Mouse (Mus musculus) common myeloid progenitor, adult 5-6 weeks (primary cell): ENCODE measurements at regions not wholly inside any gene's neighbourhood (a gene's known extent, or its start where the extent isn't known, plus 50 kb on each side); places are given as distances from the start of the nearest gene placed in this dataset.

Experiments
- ATAC-seq: replicated peaks from 2 replicates; pipeline ENCODE4 v1.8.0; 2016; ENCODE audit warnings: low read depth, mild to moderate bottlenecking, moderate TSS enrichment, inconsistent platforms; ENCODE audit not compliant: poor library complexity, severe bottlenecking

DNA sequence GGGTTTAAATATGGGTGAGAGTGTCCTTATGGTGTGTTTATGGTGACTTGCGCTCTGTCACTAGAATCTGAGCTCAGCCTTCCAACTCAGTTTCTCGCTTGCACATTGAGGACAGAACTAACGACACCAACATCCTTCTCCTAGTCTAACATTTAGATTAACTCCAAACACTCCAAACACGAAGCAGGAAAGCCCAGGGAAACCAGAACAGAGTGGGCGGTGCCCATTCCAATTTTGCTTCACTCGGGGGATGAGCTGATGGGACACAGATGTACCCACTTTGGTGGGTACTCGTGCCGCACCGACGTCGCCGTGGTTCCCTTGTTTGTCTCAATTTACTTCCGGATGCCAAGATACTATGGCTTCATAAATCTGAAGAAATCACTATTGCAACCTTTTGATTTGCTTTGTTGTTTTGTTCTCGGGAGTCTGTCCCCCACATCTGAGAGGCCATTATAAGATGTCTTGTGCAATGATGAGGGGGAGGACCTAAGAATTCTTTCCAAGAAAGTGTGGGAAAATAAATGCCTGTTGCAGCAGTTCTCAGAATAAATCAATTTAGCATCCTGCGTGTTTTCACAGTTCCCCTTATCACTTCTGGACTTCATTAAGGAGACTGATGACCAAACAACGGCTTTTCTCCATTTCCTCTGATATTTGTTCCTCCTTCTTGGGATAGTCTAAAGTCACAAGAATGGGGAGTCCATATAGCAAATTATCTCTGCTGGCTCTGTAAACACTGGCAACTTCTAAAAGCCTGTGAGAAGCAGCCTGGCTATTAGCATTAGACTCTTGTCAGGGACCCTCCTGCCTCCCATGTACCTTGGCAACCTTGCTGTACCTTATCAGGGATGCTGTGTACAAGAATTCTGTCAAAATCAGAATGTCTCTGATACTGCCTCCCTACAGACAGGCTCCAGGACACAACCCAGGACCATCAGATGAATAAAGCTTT, 96.2 kb upstream of the Klf9 start:
- ATAC-seq, result no peak

DNA sequence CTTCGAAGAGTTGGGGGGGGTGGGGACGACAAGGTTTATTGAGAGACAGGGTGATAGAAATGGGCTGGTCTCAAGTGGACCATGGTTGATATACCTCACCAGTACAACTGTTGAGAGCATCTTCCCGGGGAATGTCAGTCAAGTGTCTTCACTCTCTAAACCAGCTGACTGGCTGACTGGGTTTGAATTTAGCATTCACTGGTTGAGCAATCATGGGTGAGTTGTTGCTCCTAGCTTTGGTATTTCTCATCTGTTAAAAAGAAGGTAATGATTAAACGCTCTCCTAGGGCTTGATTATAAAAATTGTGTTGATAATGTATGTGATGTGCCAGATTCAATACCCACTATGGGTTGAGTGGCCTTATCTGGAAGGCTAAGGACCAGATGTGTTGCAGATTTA, 89.6 kb upstream of the Klf9 start:
- no peak for ATAC-seq

DNA sequence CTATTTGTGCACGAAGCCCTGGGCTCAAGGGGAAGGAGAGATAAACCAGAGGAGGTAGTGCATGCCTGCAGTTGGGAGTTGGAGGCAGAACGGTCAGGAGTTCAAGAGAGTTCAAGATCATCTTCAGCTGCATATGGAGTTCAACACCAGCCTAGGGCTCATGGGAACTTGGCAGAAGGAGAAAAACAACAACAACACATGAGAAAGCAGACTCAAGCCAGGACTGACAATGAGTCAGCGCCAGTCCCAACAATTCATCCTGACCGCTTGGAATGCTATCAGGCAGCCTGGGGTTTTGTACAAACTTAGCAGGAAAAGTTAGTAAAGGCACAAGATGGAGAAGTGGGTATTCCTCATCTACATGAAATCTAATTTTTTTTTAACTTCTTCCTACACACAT, 86.6 kb upstream of the Klf9 start:
- ATAC-seq, result no peak

DNA sequence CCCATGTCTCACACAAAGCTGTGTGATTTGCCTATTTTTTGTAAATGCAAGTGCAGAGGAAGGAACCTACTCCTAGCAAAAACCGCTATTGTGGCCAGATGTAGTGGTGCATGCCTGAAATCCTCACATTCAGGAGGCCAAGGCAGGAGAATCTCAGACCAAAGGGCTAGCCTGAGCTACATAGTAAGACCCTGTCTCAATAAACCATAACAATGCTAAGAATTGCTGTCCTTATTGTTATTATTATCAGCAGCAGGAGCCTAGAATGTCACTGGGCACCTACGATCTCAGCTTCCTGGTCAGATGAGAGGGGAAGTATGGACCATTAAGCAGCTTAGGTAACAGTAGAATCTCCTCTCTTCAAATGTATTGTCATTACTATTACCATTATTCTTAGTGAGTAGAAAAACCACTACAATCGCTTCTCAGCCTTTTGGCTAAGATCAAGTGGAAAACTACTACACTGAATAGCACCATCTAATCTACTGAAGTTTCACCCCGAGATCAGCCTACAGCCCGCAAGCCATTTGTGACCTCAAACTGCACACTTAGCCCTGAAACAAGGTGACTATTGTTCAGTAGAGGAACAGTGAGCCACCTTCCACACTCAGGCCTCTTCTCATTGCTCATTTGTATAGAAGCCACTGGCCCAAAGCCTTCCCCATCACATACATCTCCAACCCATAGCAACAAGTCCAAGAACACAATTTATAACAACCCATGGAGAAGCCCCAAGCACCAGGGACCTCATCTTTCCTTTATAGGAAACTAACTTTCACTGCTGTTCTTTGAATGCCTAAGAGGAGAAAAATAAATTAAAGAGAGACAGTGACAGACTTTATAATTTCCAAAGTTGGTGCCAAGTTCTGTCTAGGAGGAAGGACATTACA, 84.9 kb upstream of the Klf9 start:
- no peak for ATAC-seq

DNA sequence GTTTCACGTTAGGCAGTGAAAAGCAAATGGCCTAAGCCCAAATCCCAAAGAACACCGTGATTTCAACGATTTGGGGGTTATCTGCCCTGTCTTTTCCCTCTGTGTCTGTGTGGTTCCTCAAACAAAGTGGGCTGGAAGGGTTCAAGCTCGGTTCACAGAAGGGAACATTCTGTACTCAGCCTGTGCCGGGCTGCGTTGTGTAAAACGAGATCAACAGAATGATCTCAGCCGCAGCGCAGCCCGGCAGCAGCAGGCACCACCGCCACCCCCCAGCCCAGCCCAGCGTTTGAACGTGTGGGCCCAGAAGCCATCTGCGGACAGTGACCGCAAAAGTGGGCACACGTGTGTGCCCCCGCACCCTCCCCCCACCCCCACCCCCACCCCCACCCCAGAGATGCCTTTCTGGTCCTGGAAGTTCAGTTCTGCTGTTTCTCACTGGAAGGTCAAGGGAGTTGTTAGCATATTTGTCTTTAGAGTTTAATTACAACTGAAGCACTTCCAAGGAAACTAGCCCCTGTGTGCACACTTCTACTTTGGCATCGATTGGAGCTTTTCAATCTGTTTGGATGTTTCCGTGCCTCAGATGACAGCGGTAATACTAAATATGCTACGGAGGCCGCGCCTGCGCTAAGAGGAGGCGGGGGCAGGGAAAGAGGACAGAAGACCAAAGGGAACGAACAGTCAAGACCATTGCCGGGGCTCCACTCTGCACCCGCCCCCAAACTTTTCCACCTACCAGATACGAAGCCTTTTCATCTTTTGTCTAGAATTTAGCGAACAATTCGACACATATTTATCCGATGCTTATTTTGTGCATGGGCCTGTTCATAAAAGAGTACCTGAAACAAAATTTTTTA, 83.9 kb upstream of the Klf9 start:
- peak; percentile 85 for ATAC-seq

DNA sequence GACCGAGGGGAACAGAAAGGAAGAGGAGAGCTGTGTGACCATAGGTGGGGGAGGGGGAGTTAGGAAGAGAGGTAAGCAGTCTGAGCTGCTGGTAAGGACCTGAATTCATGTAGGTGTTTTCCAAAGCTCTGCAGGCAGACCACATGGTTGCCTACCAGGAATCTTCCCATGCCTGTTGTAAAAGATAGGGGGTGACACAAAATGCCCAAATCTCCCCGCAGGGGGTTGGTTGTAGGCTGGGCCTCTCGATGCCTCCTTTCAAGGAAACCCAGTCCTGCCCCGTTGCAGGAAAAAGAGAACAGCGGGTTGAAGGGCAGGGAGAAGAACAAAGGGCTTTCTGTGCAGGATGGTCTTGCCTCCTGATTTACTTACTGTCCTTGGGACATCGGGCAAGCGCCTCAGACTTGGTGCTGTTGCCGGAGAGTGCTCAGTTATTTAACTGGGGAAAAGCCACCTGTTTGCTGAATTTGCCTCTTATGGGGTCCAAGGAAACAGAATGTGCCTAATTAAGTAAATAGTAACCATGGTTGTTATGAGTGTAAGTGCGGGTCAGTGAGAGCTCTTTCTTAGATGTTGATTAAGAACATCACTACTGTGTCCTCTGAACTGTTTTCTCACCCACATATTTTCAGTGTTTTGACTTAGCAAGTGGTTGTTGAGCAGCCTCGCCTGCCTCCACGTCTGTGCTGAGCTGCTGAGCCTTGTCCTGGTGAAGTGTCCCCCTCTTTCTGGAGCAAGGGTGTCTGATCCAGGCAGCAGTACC, 83.1 kb upstream of the Klf9 start:
- ATAC-seq, result 0 out of 2 replicates have a peak, but pooled peaks have one; percentile 24

DNA sequence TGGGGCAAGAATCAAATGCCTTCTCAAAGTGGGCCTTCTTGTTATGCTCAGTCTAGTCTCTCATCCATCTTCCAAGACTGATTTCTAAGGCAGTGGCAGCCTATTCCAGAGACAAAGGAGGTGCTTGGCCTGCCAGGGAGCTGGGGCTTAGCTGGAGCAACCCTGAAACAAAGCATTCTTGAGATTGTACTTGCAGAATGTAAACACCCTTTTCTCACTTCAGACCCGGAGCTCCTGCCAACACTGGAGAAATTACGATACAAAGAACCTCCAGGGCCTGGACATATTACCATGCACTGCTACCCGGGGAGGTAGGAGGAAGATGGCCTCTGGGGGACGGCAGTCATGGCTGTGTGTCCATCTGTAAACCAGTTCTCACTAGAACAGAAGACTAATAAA, 82.5 kb upstream of the Klf9 start:
- ATAC-seq, result no peak

DNA sequence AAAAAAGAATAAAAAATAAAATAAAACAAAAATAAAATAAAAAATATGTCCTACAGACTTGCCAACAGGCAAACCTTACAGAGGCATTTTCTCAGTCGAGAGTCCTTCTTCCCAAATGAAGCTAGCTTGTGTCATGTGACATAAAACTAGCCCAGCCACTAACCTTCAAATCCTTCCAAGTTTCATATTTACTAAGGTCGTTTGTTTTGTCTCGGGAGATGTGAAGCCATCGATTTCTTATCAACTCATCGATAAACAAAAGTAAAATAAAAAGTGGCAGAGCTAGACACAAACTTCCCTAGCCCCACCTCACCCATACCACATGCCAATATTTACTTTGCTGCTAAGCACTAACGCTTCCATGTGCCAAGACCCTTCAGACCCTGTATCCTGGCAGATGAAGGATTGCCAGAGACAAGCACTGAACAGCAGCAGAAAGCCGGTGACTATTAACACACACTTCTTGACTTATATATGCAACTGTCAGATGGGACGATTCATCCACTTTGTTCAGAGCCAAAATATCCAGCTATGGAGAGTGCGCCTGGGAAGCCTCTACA, 79.9 kb upstream of the Klf9 start:
- ATAC-seq, result no peak

DNA sequence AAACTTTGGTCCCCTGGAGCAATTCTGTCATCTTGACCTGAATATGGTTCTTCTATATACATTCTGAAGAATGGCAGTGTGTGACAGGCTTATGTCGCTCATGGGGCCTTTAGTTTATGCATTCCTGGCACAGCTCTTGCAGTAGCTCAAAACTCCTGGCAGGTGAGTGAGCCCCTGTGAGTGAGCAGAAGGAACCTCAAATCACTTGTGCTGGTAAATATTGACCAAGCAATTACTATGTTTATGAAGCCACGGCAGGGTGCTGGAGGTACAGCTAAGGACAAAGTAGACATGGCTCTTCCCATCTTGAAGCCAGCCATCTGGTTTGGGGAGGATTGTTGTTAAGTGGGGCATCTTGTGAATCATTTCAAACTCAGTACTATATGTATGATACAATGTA, 79.1 kb upstream of the Klf9 start:
- no peak for ATAC-seq

DNA sequence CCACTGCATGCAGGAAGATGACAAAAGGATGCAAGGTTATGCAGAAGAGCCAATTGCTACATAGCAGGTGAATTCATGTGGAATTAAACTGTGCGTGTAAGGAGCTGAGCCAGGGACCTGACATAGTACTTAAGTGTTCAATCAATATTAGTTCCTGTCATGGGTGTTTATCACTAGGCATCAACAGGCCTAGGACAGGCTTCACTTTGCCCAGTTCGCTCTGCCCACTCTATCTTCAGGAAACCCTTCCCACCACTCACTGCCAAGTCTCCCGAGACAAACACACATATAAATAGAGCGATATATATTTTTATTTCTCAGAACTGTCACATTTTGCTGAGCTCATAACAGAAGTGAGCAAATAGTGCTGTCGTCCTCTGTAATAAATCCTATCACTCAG, 78.2 kb upstream of the Klf9 start:
- no peak for ATAC-seq

DNA sequence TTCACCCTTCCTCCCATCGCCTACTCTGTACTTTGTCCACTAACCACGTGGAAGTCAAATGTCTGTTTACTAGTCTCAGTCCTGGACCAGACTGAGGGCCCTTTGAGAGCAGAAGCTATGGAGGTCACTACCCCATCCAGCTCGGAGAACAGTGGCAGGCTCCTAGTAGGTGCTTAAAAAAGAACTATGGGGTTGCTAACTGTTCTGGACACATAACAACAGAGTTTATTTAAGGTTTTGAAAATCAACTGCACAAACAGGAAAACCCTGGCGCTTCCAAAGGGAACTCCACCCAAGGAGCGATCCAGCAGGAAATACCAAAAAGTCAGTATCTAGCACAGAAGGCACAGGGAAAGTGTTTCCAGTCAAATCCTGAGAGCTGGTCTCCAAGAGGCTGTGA, 75.5 kb upstream of the Klf9 start:
- no peak for ATAC-seq

DNA sequence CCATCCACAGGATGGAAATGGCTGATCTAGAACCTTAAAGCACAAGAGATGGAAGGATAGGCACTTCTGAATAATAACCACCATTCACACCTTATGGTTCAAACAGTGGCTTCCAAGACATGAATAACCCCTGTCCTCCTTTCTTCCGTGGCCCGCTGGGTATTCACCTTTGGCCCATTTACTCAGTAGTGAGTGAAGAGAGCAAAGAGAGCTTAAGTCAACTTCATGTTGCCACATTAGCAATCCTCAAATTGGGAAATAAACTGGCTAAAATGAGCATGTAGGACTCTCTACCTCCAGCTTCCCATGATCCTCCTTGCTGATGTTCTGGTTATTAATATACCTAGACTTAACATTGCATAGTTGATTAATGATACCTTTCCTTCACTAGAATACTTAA, 74.3 kb upstream of the Klf9 start:
- ATAC-seq, result no peak

DNA sequence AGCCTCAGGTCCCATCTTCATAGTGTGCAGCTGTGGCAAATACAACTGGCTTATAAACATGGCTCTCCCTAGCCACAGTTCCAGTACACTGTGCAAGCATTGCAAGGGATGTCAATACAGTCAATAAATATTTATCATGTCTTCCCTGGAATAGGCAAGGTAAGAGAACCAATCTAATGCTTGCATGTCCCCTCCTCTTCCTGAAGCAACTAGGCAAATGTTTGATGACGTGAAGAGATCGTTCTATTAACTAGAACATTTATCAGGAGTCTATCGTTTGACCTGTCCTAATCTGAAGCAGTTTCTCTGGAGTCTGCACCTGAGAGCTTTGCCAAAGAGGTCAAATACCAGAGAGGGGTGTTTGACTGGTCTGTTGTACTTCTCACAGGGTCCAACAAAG, 72.4 kb upstream of the Klf9 start:
- ATAC-seq, result no peak

DNA sequence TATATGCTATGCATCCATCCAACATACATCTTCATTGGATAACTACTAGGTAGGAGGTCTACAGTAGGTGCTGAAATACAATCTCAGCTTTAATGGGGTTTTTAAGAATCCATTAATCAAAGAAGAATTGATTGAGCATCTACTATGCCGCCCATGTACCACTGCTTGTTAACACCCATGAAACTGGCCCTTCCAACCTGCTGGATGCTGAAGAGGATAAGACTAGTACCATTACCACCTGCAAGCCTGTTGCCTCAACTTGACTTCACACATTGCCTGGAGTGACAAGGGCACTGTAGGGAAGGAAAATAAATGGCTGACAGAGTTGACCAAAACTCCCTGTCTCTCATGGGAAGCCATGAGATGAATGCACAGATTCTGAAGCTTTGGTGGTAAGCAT, 71.4 kb upstream of the Klf9 start:
- no peak for ATAC-seq

DNA sequence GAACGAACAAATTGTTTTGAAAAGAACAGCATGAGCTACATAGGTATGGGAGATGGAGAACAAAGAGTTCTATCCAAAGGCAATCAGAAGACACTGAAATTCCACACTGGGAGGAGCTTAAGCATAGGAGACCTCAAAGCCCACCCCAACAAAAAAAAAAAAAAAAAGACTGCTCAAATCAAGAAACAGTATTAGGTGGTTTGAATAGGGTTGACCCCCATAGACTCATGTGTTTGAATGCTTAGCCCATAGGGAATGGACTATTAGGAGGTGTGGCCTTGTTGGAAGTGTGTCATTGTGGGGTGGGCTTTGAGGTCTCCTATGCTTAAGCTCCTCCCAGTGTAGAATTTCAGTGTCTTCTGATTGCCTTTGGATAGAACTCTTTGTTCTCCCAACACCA, 70.0 kb upstream of the Klf9 start:
- ATAC-seq, result no peak

DNA sequence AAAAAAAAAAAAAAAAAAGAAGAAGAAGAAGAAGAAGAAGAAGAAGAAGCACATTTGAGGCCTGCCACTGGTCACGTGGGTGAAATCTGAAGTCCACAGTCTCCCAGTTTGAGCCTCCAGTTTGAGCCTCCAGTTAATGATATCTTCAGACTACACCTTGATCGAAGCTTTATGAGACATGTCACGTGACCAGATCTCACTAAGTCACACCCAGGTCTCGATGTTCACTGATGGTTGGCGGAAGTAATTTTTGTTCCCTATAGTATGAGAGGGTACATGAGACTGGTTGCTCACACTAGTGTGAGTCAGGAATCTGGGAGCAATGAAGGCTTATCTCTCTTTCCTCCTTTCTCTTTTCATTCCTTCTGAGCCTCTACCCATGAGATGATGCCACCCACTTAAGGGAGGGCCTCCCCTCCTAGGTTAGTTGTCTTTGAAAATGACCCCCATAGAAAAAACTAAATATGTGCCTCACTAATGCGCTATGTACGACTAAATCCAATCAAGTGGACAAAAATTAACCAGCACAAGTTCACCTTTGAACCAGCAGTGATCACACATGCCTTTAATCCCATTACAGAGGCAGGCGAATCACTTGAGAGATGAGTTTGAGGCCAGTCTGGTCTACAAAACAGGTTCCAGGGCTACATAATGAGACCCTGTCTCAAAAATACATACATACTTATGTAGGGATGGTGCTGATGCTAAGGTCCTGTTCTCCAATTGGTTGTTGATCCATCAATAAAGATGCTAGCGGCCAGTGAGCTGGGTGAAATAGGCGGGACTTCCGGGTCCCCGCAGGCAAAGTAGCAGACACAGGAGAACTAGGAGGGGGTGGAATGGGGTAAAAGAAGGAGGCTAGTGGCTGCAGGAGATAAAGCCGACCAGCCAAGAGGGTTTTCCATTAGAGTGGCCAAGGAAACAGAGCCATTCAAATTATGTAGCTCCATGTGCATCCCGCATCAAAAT, 66.1 kb upstream of the Klf9 start:
- no peak for ATAC-seq

DNA sequence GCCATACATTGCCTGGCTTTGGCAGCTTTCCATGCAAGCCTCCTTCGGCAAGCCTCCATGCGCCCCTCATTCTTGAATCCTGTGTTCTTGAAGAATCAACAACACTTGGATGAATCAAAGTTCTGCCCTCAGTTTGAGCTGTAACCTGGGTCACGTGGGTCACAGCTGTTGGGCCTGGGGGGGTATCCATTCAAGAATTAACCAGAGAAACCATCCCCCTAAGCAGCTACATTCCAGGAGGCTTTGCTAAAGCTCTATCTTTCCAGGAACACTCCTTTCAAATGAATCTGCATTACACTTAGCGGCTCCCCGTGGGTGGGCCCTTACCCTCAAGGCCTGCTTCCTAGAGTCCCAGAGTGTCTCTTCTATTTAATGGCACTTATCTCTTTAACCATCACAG, 65.2 kb upstream of the Klf9 start:
- ATAC-seq, result no peak

DNA sequence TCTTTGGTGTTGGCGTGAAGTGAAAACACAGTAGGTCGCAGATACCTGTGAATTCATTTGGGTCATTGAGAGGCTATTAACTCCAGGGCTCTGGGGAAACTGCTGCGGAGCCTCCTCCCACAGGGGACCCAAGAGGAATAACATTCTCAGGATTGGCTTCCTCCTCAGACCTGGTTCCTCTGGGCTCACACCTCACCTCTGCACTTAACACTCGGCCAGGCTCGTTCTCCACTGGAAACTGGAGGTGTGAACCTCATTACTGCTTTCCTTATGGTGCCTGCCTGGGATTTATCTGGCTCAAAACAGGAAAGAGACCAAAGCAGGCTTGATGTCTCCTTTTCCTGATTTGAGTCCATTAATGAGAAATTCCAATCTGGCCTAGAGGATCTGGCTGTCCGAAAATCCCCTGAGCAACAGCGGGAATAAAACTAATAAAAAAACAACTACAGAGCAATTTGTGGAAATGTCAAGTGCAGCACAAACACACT, 55.8 kb upstream of the Klf9 start:
- no peak for ATAC-seq
